Mouse (Mus musculus) embryonic fibroblast, embryonic 13.5 days (primary cell): ENCODE results near the gene Cobl.

Experiments used
- CTCF ChIP-seq: IDR thresholded peaks from 2 replicates; pipeline ENCODE4 v1.5.1; 2011; ENCODE audit warnings: mild to moderate bottlenecking, control low read depth, low read length, moderate library complexity, borderline replicate concordance; ENCODE audit not compliant: insufficient read depth
- POLR2A ChIP-seq: IDR thresholded peaks from 2 replicates; pipeline ENCODE4 v1.6.1; 2011; ENCODE audit warnings: low read depth, mild to moderate bottlenecking, control low read depth, low read length, moderate library complexity

DNA sequence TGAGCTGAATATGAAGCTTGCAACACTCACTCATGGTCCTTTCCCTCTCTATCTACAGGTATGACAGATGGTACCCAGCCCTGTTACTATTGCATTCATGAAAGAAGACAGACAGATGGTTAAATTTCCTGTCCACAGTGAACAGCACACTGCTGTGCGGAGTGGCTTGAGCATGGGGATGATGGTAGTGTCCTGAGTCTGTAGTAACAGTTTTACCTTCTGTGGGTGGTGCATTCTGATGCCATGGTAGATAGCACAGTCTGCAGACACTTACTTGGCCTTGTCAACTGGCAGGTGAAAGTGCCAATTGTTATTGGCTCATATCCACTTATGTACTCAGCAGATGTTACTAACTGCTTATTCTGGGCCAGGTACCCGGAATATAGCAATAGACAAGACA lies 273.4 kb downstream of the Cobl start:
- TF ChIP-seq CTCF (no peak), POLR2A (no peak)
